Comparison of ENCODE assay signal across 24 mouse cellular contexts in genomic region chr10:76433925-76434324, GRCm38 (mm10). TPM values are rescaled to one million over a fixed set of nuclear protein-coding genes. Genes with fewer than 3 reads are reported as not detected.
"Had no signal": no experiment of that assay in that cellular context is flagged by ENCODE, and none has a peak within 500 bp of the region (broad histone marks: within the 10 kb centered on the region; RNA-seq: fewer than 3 reads in every experiment).

No protein-coding gene starts in this region.

- DNase-seq: retina, postnatal 1 day; right cerebral cortex, adult 18-20 months; right cerebral cortex, postnatal 14 days; right cerebral cortex, postnatal 25 days; right cerebral cortex, postnatal 4 days; spleen, adult 18-20 months; thymus, adult 18-20 months; thymus, adult 2 months; thymus, postnatal 14 days; thymus, postnatal 25 days; thymus, postnatal 36 days; thymus, postnatal 4 days had no signal

- H3K9ac ChIP-seq: neural tube, embryonic 13.5 days; neural tube, embryonic 15.5 days; stomach, embryonic 15.5 days had no signal

- H3K4me1 ChIP-seq: neural tube, embryonic 13.5 days; neural tube, embryonic 15.5 days; stomach, embryonic 15.5 days had no signal

- H3K27ac ChIP-seq: neural tube, embryonic 13.5 days; neural tube, embryonic 15.5 days; stomach, embryonic 15.5 days; stomach, postnatal 0 days had no signal

- H3K4me3 ChIP-seq: neural tube, embryonic 13.5 days; neural tube, embryonic 15.5 days; stomach, embryonic 15.5 days had no signal

- H3K4me2 ChIP-seq: neural tube, embryonic 13.5 days; neural tube, embryonic 15.5 days; stomach, embryonic 15.5 days had no signal

- H3K9me3 ChIP-seq: neural tube, embryonic 13.5 days; neural tube, embryonic 15.5 days; stomach, embryonic 15.5 days had no signal

- H3K27me3 ChIP-seq: neural tube, embryonic 13.5 days; neural tube, embryonic 15.5 days; stomach, embryonic 15.5 days had no signal

RNA-seq across cellular contexts. Expression of gene AC141477.1, which starts 6.3 kb away (rescaled TPM):
- polyA plus RNA-seq: neural tube, embryonic 13.5 days; neural tube, embryonic 14.5 days; neural tube, embryonic 15.5 days; small intestine, adult 2 months; spleen, adult 2 months; stomach, embryonic 14.5 days; stomach, embryonic 15.5 days; stomach, embryonic 16.5 days; testis, adult 2 months; thymus, adult 2 months; thymus, postnatal 0 days; urinary bladder, adult 2 months had no signal

RNA-seq across cellular contexts. Expression of gene 2610028H24Rik, which starts 15.0 kb away (rescaled TPM):
- polyA plus RNA-seq: neural tube, embryonic 13.5 days; neural tube, embryonic 14.5 days; neural tube, embryonic 15.5 days; small intestine, adult 2 months; spleen, adult 2 months; stomach, embryonic 14.5 days; stomach, embryonic 15.5 days; urinary bladder, adult 2 months had no signal
